Mouse (Mus musculus) cerebellum, adult 2 months (tissue): ENCODE measurements at regions not wholly inside any gene's neighbourhood (a gene's known extent, or its start where the extent isn't known, plus 50 kb on each side); places are given as distances from the start of the nearest gene placed in this dataset.

ENCODE experiments used
- DNase-seq, 2 experiments: peaks; one replicate each; pipeline ENCODE4 v3.0.0; 2021
- H3K27ac ChIP-seq: fragments of 200-500 bp; 2 replicates; pipeline ENCODE4 v1.5.1; 2012; ENCODE audit warnings: low read length, control low read depth, inconsistent platforms; ENCODE audit not compliant: insufficient read depth
- H3K27me3 ChIP-seq: fragments of 200-500 bp; 2 replicates; pipeline ENCODE4 v1.6.1; 2012; ENCODE audit warnings: inconsistent platforms, mild to moderate bottlenecking, low read length, moderate library complexity; ENCODE audit not compliant: control insufficient read depth, insufficient read depth
- H3K4me1 ChIP-seq: fragments of 200-500 bp; 2 replicates; pipeline ENCODE4 v1.6.1; 2011; ENCODE audit warnings: low read length; ENCODE audit not compliant: control insufficient read depth, insufficient read depth
- H3K4me3 ChIP-seq: fragments of 200-500 bp; replicated peaks from 2 replicates; pipeline ENCODE3; 2011; ENCODE audit warnings: mild to moderate bottlenecking, low read depth, low read length, control low read depth; ENCODE audit not compliant: insufficient read depth
- CTCF ChIP-seq: fragments of 200-500 bp; IDR thresholded peaks from 2 replicates; pipeline ENCODE4 v1.5.1; 2011; ENCODE audit warnings: low read depth, mild to moderate bottlenecking, control low read depth, low read length, moderate library complexity, borderline replicate concordance; ENCODE audit not compliant: insufficient read depth
- POLR2A ChIP-seq: fragments of 200-500 bp; IDR thresholded peaks from 2 replicates; pipeline ENCODE4 v1.6.1; 2011; ENCODE audit warnings: low read length, control low read depth, borderline replicate concordance; ENCODE audit not compliant: insufficient read depth
- WGBS: fragments of 180-500 bp; shearing (Covaris S2); methylation state at CpG from one replicate; pipeline ENCODE4 v1.1.7; 2018; 5-methylcytosine and 5-hydroxymethylcytosine counted together

DNA sequence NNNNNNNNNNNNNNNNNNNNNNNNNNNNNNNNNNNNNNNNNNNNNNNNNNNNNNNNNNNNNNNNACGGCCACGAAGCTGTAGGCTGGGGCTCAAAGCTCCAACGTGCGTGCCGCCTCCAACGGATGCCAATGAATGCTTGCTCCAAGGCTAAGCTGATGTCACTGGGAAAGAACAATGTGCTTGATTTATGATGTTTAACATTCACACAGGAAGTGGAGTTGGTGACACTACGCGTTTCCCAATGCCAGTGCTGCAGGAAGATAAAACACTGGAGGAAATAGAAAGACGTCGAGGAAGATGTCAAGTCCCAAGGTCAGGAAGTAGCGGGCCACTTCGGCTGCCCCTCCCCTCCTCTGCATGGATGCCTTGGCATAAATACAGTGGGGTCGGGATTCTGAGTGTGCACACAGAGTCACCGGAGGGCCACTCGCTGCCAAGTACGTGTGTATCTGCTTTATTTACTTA, 180.7 kb upstream of the Azi2 start:
- no peak overlapping the region for H3K27ac ChIP-seq
- H3K27me3 ChIP-seq: no peaks in the 10 kb centered on the region
- no peak overlapping the region for H3K4me3 ChIP-seq
- WGBS: 64% methylated on average over 16 of the region's 16 CpGs
- TF ChIP-seq POLR2A (no peak), CTCF (no peak)
- no peak for DNase-seq
- no peaks in the 10 kb centered on the region for H3K4me1 ChIP-seq

DNA sequence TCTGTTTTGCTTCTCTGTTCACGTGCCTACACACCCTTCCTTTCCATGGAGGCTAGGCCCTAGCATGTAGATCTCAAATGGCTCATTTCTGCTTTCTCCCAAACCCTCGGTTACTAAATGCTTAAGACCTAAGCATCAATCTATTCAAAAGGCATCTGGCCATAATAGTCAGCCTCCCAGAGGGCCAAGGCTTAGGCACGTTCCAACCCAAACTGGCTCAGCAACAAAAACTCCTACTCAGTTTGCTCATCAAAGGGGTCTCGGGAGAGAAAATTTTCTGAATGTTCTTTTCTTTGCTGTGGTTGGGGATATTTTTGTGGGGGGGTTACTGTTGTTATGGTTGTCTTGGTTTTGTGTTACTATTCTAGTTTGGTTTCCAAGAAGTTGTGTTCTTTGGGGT, 196.8 kb upstream of the Azi2 start:
- TF ChIP-seq CTCF: no peak
- no peak for TF ChIP-seq POLR2A
- no peak for DNase-seq
- no peaks in the 10 kb centered on the region for H3K27me3 ChIP-seq
- WGBS: 42% methylated on average over 4 of the region's 4 CpGs
- H3K4me1 ChIP-seq: no peaks in the 10 kb centered on the region
- no peak overlapping the region for H3K4me3 ChIP-seq
- no peak overlapping the region for H3K27ac ChIP-seq

GRCm38 (mm10) chr9:117836696-117837380, 203.5 kb upstream of the Azi2 start:
- no peaks in the 10 kb centered on the region for H3K4me1 ChIP-seq
- WGBS: 50% methylated on average over 12 of the region's 12 CpGs
- TF ChIP-seq CTCF (no peak), POLR2A (no peak)
- no peak for DNase-seq
- no peaks in the 10 kb centered on the region for H3K27me3 ChIP-seq
- no peak overlapping the region for H3K4me3 ChIP-seq
- no peak overlapping the region for H3K27ac ChIP-seq

DNA sequence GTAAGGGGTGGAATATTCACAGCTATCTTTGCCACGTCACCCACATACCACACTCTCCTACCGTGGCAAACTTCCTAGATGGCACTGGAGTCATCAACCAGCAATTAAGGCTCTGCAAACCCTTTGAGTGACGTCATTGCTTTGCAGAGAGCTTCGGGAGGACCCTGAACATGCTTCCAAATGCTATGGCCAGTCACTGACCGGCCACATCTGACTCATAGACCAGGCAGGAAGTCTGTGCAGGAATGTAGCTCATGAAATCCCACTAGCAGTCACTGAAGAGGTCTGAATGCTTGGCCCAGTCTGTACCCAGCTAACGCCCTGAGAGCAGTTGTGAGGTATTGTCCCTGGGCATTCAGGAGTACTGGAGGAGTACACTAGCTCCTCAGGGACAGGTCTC, 203.9 kb upstream of the Rbms3 start:
- Histone ChIP-seq H3K4me1 (peaks cover under 1% of the 10 kb centered on the region; the same call in 1 of the 2 replicates), H3K27ac (no peak overlapping the region), H3K27me3 (no peaks in the 10 kb centered on the region), H3K4me3 (no peak overlapping the region)
- no peak for DNase-seq
- no peak for TF ChIP-seq CTCF
- no peak for TF ChIP-seq POLR2A
- 83% methylated on average over 6 of the region's 6 CpGs for WGBS

DNA sequence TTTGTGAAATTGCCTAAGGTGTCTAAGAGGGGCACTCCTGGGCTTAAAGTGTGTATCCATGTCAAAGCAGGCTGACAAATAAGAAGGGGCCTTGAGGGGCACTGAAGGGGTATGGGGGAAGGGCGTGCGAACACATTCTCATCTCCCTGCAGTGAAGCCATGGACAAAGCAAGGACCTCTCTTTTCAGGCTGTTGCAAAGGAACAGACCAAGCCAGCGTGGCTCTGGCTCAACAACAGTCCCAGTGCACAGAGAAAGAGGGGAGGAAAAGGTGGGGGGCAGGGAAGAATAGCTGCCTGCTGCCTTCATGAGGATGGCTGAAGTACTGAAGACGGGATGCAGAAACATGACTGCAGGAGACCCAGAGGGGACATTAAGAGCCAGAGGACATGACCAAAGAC, 184.9 kb upstream of the Rbms3 start:
- H3K27me3 ChIP-seq: no peaks in the 10 kb centered on the region
- H3K4me1 ChIP-seq: no peaks in the 10 kb centered on the region
- TF ChIP-seq CTCF (no peak), POLR2A (no peak)
- no peak for DNase-seq
- no peak overlapping the region for H3K4me3 ChIP-seq
- H3K27ac ChIP-seq: no peak overlapping the region
- WGBS: 32% methylated on average over 4 of the region's 4 CpGs

DNA sequence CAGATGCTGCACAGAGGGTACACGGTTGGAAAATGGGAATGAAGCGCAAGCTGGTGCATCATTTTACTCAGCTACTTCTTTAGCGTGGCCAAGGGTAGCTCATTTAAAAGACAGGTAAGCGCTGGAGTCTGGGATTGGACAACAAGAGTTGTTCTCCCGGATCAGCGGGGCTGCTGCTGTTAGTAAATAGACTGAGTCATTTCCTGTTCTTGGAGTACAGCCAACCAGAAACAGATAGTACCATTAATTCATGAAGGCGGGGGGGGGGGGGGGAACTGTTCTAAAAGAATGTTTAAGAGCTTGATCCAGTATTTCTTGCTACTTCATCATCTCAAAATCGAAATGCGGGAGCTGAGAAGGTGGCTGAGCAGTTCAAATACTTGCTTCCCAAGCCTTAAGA, 183.5 kb upstream of the Rbms3 start:
- no peak for TF ChIP-seq CTCF
- TF ChIP-seq POLR2A: no peak
- Histone ChIP-seq H3K27me3 (no peaks in the 10 kb centered on the region), H3K4me3 (no peak overlapping the region), H3K27ac (no peak overlapping the region), H3K4me1 (no peaks in the 10 kb centered on the region)
- DNase-seq: no peak
- WGBS: 76% methylated on average over 9 of the region's 9 CpGs

DNA sequence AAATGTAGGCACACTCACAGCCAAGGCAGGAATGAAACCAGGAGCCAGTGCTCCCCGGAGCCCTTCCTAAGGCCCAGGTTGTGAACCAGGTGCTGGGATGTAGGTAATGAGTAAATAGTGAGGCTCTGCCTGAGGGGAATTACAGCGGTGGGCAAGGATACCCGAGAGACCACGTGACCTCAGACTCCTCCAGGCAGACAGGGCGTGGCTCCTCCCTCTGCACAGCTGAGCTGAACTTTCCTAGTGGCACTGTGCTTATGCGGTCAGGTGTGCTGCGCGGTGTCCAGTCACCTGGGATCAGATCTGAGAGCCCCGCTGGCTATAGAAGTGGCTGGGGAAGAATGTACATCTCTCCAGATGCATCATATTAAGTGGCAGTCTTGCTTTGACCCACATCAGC, 176.1 kb upstream of the Rbms3 start:
- Histone ChIP-seq H3K27me3 (no peaks in the 10 kb centered on the region), H3K4me3 (no peak overlapping the region), H3K4me1 (no peaks in the 10 kb centered on the region), H3K27ac (no peak overlapping the region)
- 85% methylated on average over 9 of the region's 9 CpGs for WGBS
- TF ChIP-seq CTCF (no peak), POLR2A (no peak)
- no peak for DNase-seq

DNA sequence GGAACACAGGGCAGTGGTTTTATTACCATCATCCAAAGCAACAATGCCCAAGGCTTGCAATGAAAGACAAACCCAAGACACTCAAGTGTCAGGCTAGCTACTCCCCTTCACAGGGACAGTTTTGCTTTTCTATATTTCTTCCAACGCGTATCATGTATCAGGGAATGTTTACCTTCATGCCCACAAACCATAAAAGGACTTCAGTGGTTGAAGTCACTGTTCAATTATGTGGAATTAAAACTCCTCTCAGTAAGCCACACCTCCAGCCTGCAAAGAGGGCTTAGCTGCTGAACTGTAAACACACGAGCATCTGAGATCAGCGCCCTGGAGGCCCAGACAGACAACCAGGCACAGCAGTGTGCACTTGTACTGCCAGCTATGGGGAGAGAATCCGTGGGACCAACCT, 154.5 kb upstream of the Rbms3 start:
- H3K4me1 ChIP-seq: no peaks in the 10 kb centered on the region
- no peaks in the 10 kb centered on the region for H3K27me3 ChIP-seq
- TF ChIP-seq CTCF (no peak), POLR2A (no peak)
- no peak overlapping the region for H3K4me3 ChIP-seq
- WGBS: 68% methylated on average over 5 of the region's 5 CpGs
- H3K27ac ChIP-seq: no peak overlapping the region
- DNase-seq: no peak

- TF ChIP-seq POLR2A (no peak), CTCF (no peak)
- no peaks in the 10 kb centered on the region for H3K27me3 ChIP-seq
- no peaks in the 10 kb centered on the region for H3K4me1 ChIP-seq
- WGBS: 76% methylated on average over 6 of the region's 6 CpGs
- DNase-seq: no peak
- H3K4me3 ChIP-seq: no peak overlapping the region
- no peak overlapping the region for H3K27ac ChIP-seq
Measured at GRCm38 (mm10) chr9:117754651-117755050, 124.9 kb upstream of the Rbms3 start.
